Mouse (Mus musculus): ENCODE measurements at regions not wholly inside any gene's neighbourhood (a gene's known extent, or its start where the extent isn't known, plus 50 kb on each side); places are given as distances from the start of the nearest gene placed in this dataset.

- intact Hi-C loops (cut with DNase I; ENCODE audit: low total_unique reads) = no loop called here
Observed at GRCm38 (mm10) chr12:118367307-118368076, 66.3 kb upstream of the Sp4 start.

DNA sequence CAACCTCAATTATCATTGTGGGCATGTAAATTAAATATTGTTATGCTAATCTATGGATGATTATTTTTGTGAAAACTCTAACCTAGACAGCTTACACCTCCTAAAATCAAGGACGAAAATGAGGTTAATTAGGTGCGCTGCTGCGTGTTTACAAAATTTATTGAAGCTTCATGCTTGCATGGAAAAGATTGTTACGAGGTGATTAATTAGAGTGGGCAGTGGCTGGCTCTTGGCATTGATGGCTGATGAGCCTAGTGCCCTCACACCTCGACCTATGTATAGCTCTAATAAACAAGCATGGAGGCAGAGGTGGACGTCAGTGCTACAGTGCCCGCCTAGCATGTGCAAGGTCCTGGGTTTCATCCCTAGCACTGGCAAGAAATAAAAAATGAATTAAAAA, 51.6 kb upstream of the Sp4 start:
- intact Hi-C loops (cut with DNase I; ENCODE audit: low total_unique reads) = no loop called here
- no peak for DNase-seq

More at GRCm38 (mm10) chr12:118367307-118368076, 66.3 kb upstream of the Sp4 start:
- no peak for DNase-seq

DNA sequence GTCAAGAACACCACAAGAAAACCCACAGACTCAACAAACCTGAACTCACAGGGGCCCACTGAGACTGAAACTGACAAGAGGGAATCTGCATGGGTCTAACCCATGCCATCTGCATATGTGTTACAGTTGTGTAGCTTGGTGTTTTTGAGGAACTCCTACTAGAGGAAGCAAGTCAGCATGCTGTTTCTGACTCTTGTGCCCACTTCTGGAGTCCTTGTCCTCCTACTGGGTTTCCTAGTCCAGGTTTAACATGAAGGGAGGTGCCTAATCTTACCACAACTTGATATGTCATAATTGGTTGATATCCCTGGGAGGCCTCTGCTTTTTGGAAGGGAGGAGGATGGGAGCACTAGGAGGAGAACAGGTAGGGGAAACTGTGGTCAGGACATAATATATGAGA, 50.2 kb upstream of the Sp4 start:
- no peak for DNase-seq
- intact Hi-C loops (cut with DNase I; ENCODE audit: low total_unique reads) = no loop called here

Data from gastrocnemius, postnatal 14 days (tissue).